Mouse (Mus musculus): ENCODE measurements around the gene Pck1.

GRCm38 (mm10) chr2:173203726-173204125 lies 50.9 kb downstream of the Pck1 start:
- TF ChIP-seq CTCF (IDR thresholded peaks at IDR 0.05; ENCODE audit: low read depth) (no peak), EP300 (IDR thresholded peaks at IDR 0.05; ENCODE audit: low read depth) (no peak)

Measured in liver, embryonic 14.5 days (tissue).